Mouse (Mus musculus) lung, embryonic 14.5 days (tissue): Measurements from ENCODE around the gene Btbd1. TPM values are rescaled to one million over a fixed set of nuclear protein-coding genes. Genes with fewer than 3 reads are reported as not detected.

ENCODE experiments used
- ATAC-seq: fragments of 200-750 bp; cut with Nextera tagmentation; 2 replicates; pipeline ENCODE4 v1.8.0; 2017; ENCODE audit warnings: mild to moderate bottlenecking, moderate TSS enrichment, moderate library complexity; ENCODE audit not compliant: insufficient read depth
- DNase-seq: peaks from one replicate; pipeline ENCODE4 v3.0.0-alpha.2; 2015
- H3K27ac ChIP-seq: fragments of 300-500 bp; sonication (generic); 2 replicates; pipeline ENCODE4 v1.5.1; 2014; ENCODE audit warnings: low read depth, mild to moderate bottlenecking, moderate library complexity
- H3K27me3 ChIP-seq: fragments of 300-500 bp; sonication (generic); 2 replicates; pipeline ENCODE4 v1.6.1; 2014; ENCODE audit warnings: low read length, control low read depth; ENCODE audit not compliant: insufficient read depth
- H3K36me3 ChIP-seq: fragments of 300-500 bp; sonication (generic); 2 replicates; pipeline ENCODE4 v1.6.1; 2014; ENCODE audit warnings: control low read depth; ENCODE audit not compliant: insufficient read depth
- H3K4me1 ChIP-seq: fragments of 300-500 bp; sonication (generic); 2 replicates; pipeline ENCODE4 v1.6.1; 2014; ENCODE audit warnings: antibody characterized with exemption, control low read depth; ENCODE audit not compliant: insufficient read depth
- H3K4me2 ChIP-seq: fragments of 300-500 bp; sonication (generic); 2 replicates; pipeline ENCODE4 v1.6.1; 2014; ENCODE audit warnings: mild to moderate bottlenecking
- H3K4me3 ChIP-seq: fragments of 300-500 bp; sonication (generic); 2 replicates; pipeline ENCODE4 v1.5.1; 2014; ENCODE audit warnings: low read depth, low read length
- H3K9ac ChIP-seq: fragments of 300-500 bp; sonication (generic); 2 replicates; pipeline ENCODE4 v1.6.1; 2014
- H3K9me3 ChIP-seq: fragments of 300-500 bp; sonication (generic); 2 replicates; pipeline ENCODE4 v1.6.1; 2016; ENCODE audit warnings: low read depth, low read length, control low read depth
- CTCF ChIP-seq: IDR thresholded peaks from 2 replicates; pipeline ENCODE4 v1.5.1; 2016; ENCODE audit warnings: antibody characterized with exemption, low read depth
- WGBS: fragments of 180-500 bp; shearing (Covaris S2); extraction: QIAGEN DNeasy Blood & Tissue Kit; methylation state at CpG from one replicate; pipeline ENCODE4 v1.1.7; 2014; 5-methylcytosine and 5-hydroxymethylcytosine counted together
- polyA plus RNA-seq: library from polyadenylated mRNA; unstranded; fragments of >200 nt; fragmentation: Nextera tagmentation; extraction: Ambion mirVana; gene quantifications from 2 replicates; pipeline ENCODE4 v1.2.1, GENCODE M21; 2014

Btbd1 gene
- polyA plus RNA-seq, 1 experiment from 2014 or later, result 92.3 TPM

GRCm38 (mm10) chr7:81858968-81859721, 29.9 kb upstream of the Btbd1 start, which contains the start of gene Tm6sf1:
TSS of gene Tm6sf1 (plus strand) at chr7:81859001.
- Histone ChIP-seq H3K9me3 (no peaks in the 10 kb centered on the region), H3K4me1 (no peaks in the 10 kb centered on the region), H3K27ac (peak within 1 kb of the TSS; percentile 31; the same call in 1 of the 2 replicates), H3K4me2 (peak within 1 kb of the TSS; percentile 92), H3K36me3 (no peaks in the 10 kb centered on the region), H3K9ac (peak within 1 kb of the TSS; percentile 51), H3K4me3 (peak within 1 kb of the TSS; percentile 50), H3K27me3 (peaks cover 39% of the 10 kb centered on the region)
- no peak for TF ChIP-seq CTCF
- DNase-seq (peak; percentile 60), ATAC-seq (peak; percentile 58)
- WGBS, result under 1% methylated on average over 55 of the region's 64 CpGs

- ATAC-seq, result no peak
- peak overlapping the region; percentile 50 for H3K4me3 ChIP-seq
These were observed 29.0 kb upstream of the Btbd1 start for GRCm38 (mm10) chr7:81858236-81858635.

GRCm38 (mm10) chr7:81856221-81856620, 27.0 kb upstream of the Btbd1 start:
- no peak overlapping the region for H3K27ac ChIP-seq
- no peaks in the 10 kb centered on the region for H3K36me3 ChIP-seq
- no peak for TF ChIP-seq CTCF
- ATAC-seq, result no peak
- no peaks in the 10 kb centered on the region for H3K9me3 ChIP-seq
- DNase-seq, result no peak
- 67% methylated on average over 4 of the region's 4 CpGs for WGBS
- no peaks in the 10 kb centered on the region for H3K4me1 ChIP-seq
- H3K4me2 ChIP-seq, result no peak overlapping the region
- H3K4me3 ChIP-seq, result no peak overlapping the region
- H3K27me3 ChIP-seq, result peaks cover 39% of the 10 kb centered on the region
- H3K9ac ChIP-seq, result no peak overlapping the region

More at GRCm38 (mm10) chr7:81858236-81858635, 29.0 kb upstream of the Btbd1 start:
- Histone ChIP-seq H3K27ac (no peak overlapping the region), H3K4me2 (peak overlapping the region; percentile 92), H3K27me3 (peaks cover 39% of the 10 kb centered on the region), H3K36me3 (no peaks in the 10 kb centered on the region), H3K9me3 (no peaks in the 10 kb centered on the region), H3K9ac (no peak overlapping the region), H3K4me1 (no peaks in the 10 kb centered on the region)
- WGBS, result 7% methylated on average over 9 of the region's 9 CpGs
- DNase-seq, result peak; percentile 19
- no peak for TF ChIP-seq CTCF

- Histone ChIP-seq H3K36me3 (no peaks in the 10 kb centered on the region), H3K4me3 (no peak within 1 kb of the TSS), H3K9me3 (no peaks in the 10 kb centered on the region), H3K27me3 (peaks cover 37% of the 10 kb centered on the region), H3K27ac (no peak within 1 kb of the TSS), H3K4me2 (peak within 1 kb of the TSS; percentile 36), H3K9ac (no peak within 1 kb of the TSS), H3K4me1 (no peaks in the 10 kb centered on the region)
- 64% methylated on average over 1 of the region's 1 CpGs for WGBS
- DNase-seq (no peak), ATAC-seq (no peak)
- no peak for TF ChIP-seq CTCF
These were observed 26.5 kb upstream of the Btbd1 start, which contains the start of gene Gm10160 for GRCm38 (mm10) chr7:81855694-81856093. TSS of gene Gm10160 (minus strand) at chr7:81855794.

GRCm38 (mm10) chr7:81854568-81855307, 25.5 kb upstream of the Btbd1 start:
- WGBS, result 50% methylated on average over 8 of the region's 8 CpGs
- ATAC-seq, result no peak
- no peak overlapping the region for H3K9ac ChIP-seq
- no peak overlapping the region for H3K27ac ChIP-seq
- peak overlapping the region; percentile 36 for H3K4me2 ChIP-seq
- DNase-seq, result peak; percentile 32
- no peak overlapping the region for H3K4me3 ChIP-seq
- no peaks in the 10 kb centered on the region for H3K9me3 ChIP-seq
- TF ChIP-seq CTCF, result no peak
- H3K27me3 ChIP-seq, result peaks cover 28% of the 10 kb centered on the region
- no peaks in the 10 kb centered on the region for H3K36me3 ChIP-seq
- no peaks in the 10 kb centered on the region for H3K4me1 ChIP-seq

- Histone ChIP-seq H3K9me3 (no peaks in the 10 kb centered on the region), H3K4me1 (no peaks in the 10 kb centered on the region), H3K9ac (no peak overlapping the region), H3K27ac (no peak overlapping the region), H3K4me3 (no peak overlapping the region), H3K36me3 (no peaks in the 10 kb centered on the region), H3K4me2 (no peak overlapping the region), H3K27me3 (0 out of 2 replicates have a peak, but pooled peaks cover 3% of the 10 kb centered on the region)
- DNase-seq (no peak), ATAC-seq (no peak)
- WGBS, result 72% methylated on average over 3 of the region's 3 CpGs
- no peak for TF ChIP-seq CTCF
These were observed 22.5 kb upstream of the Btbd1 start for GRCm38 (mm10) chr7:81851706-81852105.

GRCm38 (mm10) chr7:81850171-81850570, 20.9 kb upstream of the Btbd1 start:
- Histone ChIP-seq H3K27ac (no peak overlapping the region), H3K36me3 (no peaks in the 10 kb centered on the region), H3K4me3 (no peak overlapping the region), H3K4me1 (no peaks in the 10 kb centered on the region), H3K27me3 (no peaks in the 10 kb centered on the region), H3K4me2 (no peak overlapping the region), H3K9me3 (no peaks in the 10 kb centered on the region), H3K9ac (no peak overlapping the region)
- no peak for TF ChIP-seq CTCF
- DNase-seq (no peak), ATAC-seq (no peak)
- 68% methylated on average over 6 of the region's 6 CpGs for WGBS
